8 mouse cellular contexts compared by ENCODE assay signal in genomic region chr11:24065313-24065712, GRCm38 (mm10). TPM values are rescaled to one million over a fixed set of nuclear protein-coding genes. Genes with fewer than 3 reads are reported as not detected.
DNase-seq lines count a peak whose midpoint lies in the region; ATAC-seq and TF ChIP-seq lines count a peak whose summit lies in the region.
"Had no signal": no experiment of that assay in that cellular context is flagged by ENCODE, and none has a peak within 500 bp of the region (broad histone marks: within the 10 kb centered on the region; RNA-seq: fewer than 3 reads in every experiment).

No protein-coding gene starts in this region.

- no peak overlapping the region for H3K9ac ChIP-seq in midbrain, embryonic 11.5 days (ENCODE audit: low read length)
- no peak overlapping the region for H3K9ac ChIP-seq in hindbrain, embryonic 13.5 days
- H3K9ac ChIP-seq: liver, embryonic 15.5 days had no signal

- H3K27me3 ChIP-seq in midbrain, embryonic 11.5 days (ENCODE audit: control insufficient read depth, insufficient read depth, low read length) = no peaks in the 10 kb centered on the region; the same call in none of the 2 replicates
- H3K27me3 ChIP-seq in midbrain, embryonic 10.5 days (ENCODE audit: low read depth, poor library complexity, severe bottlenecking) = peaks cover 61% of the 10 kb centered on the region
- no peaks in the 10 kb centered on the region for H3K27me3 ChIP-seq in hindbrain, embryonic 13.5 days

- no peaks in the 10 kb centered on the region for H3K9me3 ChIP-seq in midbrain, embryonic 11.5 days (ENCODE audit: control insufficient read depth, low read length)
- no peaks in the 10 kb centered on the region for H3K9me3 ChIP-seq in midbrain, embryonic 10.5 days (replicated peaks)
- H3K9me3 ChIP-seq in hindbrain, embryonic 13.5 days = no peaks in the 10 kb centered on the region
- H3K9me3 ChIP-seq: liver, embryonic 15.5 days had no signal

- no peak for TF ChIP-seq CTCF in olfactory bulb, adult 2 months (IDR thresholded peaks at IDR 0.05; ENCODE audit: insufficient read depth, low read depth, low read length)

- no peak for TF ChIP-seq POLR2A in olfactory bulb, adult 2 months (IDR thresholded peaks at IDR 0.05; ENCODE audit: insufficient read depth, low read depth, low read length)

- H3K4me3 ChIP-seq in midbrain, embryonic 11.5 days (ENCODE audit: low read depth, low read length) = no peak overlapping the region
- no peak overlapping the region for H3K4me3 ChIP-seq in midbrain, embryonic 10.5 days
- H3K4me3 ChIP-seq in hindbrain, embryonic 13.5 days = no peak overlapping the region
- no peak overlapping the region for H3K4me3 ChIP-seq in olfactory bulb, adult 2 months (ENCODE audit: insufficient read depth, low read depth, low read length)
- H3K4me3 ChIP-seq: liver, embryonic 15.5 days had no signal

- ATAC-seq in midbrain, embryonic 11.5 days (ENCODE audit: low FRiP score) = no peak
- ATAC-seq in hindbrain, embryonic 13.5 days (ENCODE audit: low FRiP score) = 0 out of 2 replicates have a peak, but pooled peaks have one; percentile 53
- no peak for ATAC-seq in cerebellum, adult (ENCODE audit: insufficient number of reproducible peaks, low FRiP score, low TSS enrichment)

- 62% methylated on average over 4 of the region's 4 CpGs for WGBS in midbrain, embryonic 11.5 days
- 65% methylated on average over 4 of the region's 4 CpGs for WGBS in midbrain, embryonic 10.5 days
- 43% methylated on average over 4 of the region's 4 CpGs for WGBS in hindbrain, embryonic 13.5 days
- 32% methylated on average over 4 of the region's 4 CpGs for WGBS in olfactory bulb, adult 2 months

- no peaks in the 10 kb centered on the region for H3K36me3 ChIP-seq in midbrain, embryonic 11.5 days (ENCODE audit: control insufficient read depth, insufficient read depth, low read length)
- no peaks in the 10 kb centered on the region for H3K36me3 ChIP-seq in midbrain, embryonic 10.5 days
- no peaks in the 10 kb centered on the region for H3K36me3 ChIP-seq in hindbrain, embryonic 13.5 days
- H3K36me3 ChIP-seq: liver, embryonic 15.5 days had no signal

- H3K4me1 ChIP-seq in midbrain, embryonic 11.5 days (ENCODE audit: control insufficient read depth, insufficient read depth, low read length) = peaks cover 18% of the 10 kb centered on the region
- H3K4me1 ChIP-seq in midbrain, embryonic 10.5 days = peaks cover 30% of the 10 kb centered on the region
- peaks cover 35% of the 10 kb centered on the region for H3K4me1 ChIP-seq in hindbrain, embryonic 13.5 days (replicated peaks)
- H3K4me1 ChIP-seq in olfactory bulb, adult 2 months (ENCODE audit: control insufficient read depth, insufficient read depth, low read length) = peaks cover 15% of the 10 kb centered on the region
- H3K4me1 ChIP-seq: liver, embryonic 15.5 days had no signal

- peak; percentile 67 for DNase-seq in midbrain, embryonic 11.5 days (ENCODE audit: low spot score, missing footprints)
- DNase-seq in midbrain, embryonic 10.5 days (ENCODE audit: low spot score) = no peak
- peak; percentile 60 for DNase-seq in embryo, embryonic 11 days
- no peak for DNase-seq in layer of hippocampus, adult 11-12 months (ENCODE audit: low spot score)

- H3K27ac ChIP-seq in midbrain, embryonic 11.5 days (ENCODE audit: low read depth, low read length) = no peak overlapping the region
- H3K27ac ChIP-seq in midbrain, embryonic 10.5 days (replicated peaks) = no peak overlapping the region
- H3K27ac ChIP-seq in hindbrain, embryonic 13.5 days = peak overlapping the region; percentile 55; the same call in 1 of the 2 replicates
- H3K27ac ChIP-seq in olfactory bulb, adult 2 months (ENCODE audit: insufficient read depth, low read depth, low read length) = peak overlapping the region; percentile 64; the same call in 1 of the 2 replicates
- H3K27ac ChIP-seq: liver, embryonic 15.5 days had no signal

- H3K4me2 ChIP-seq in midbrain, embryonic 11.5 days = no peak overlapping the region
- H3K4me2 ChIP-seq in hindbrain, embryonic 13.5 days = no peak overlapping the region
- H3K4me2 ChIP-seq: liver, embryonic 15.5 days had no signal

RNA-seq across cellular contexts. Expression of gene A830031A19Rik, which starts 9.5 kb away (rescaled TPM):
- polyA plus RNA-seq in midbrain, embryonic 11.5 days (2014; fragmentation: Nextera tagmentation; extraction: Ambion mirVana) = not detected in 2 replicates
- not detected in 2 replicates for polyA plus RNA-seq in midbrain, embryonic 10.5 days (2016; fragmentation: Nextera tagmentation; extraction: Ambion mirVana)
- 0.23 TPM in 1 of 2 replicates, not detected in the other for polyA plus RNA-seq in hindbrain, embryonic 13.5 days (2015; fragmentation: Nextera tagmentation; extraction: Ambion mirVana)
- not detected in 2 replicates for polyA plus RNA-seq in olfactory bulb, adult 2 months (2012; ENCODE audit: insufficient read depth, insufficient read length, low replicate concordance, missing spikeins)
- polyA plus RNA-seq: liver, embryonic 15.5 days had no signal

RNA-seq across cellular contexts. Expression of gene Bcl11a, which starts 12.5 kb away (rescaled TPM):
- 42.5 and 44.1 TPM in 2 replicates for polyA plus RNA-seq in midbrain, embryonic 11.5 days (2014; fragmentation: Nextera tagmentation; extraction: Ambion mirVana)
- 15.8 and 33.2 TPM in 2 replicates for polyA plus RNA-seq in midbrain, embryonic 10.5 days (2016; fragmentation: Nextera tagmentation; extraction: Ambion mirVana)
- polyA plus RNA-seq in hindbrain, embryonic 13.5 days (2015; fragmentation: Nextera tagmentation; extraction: Ambion mirVana) = 116 and 129 TPM in 2 replicates
- 89.4 TPM in 1 of 2 replicates, not detected in the other for polyA plus RNA-seq in olfactory bulb, adult 2 months (2012; ENCODE audit: insufficient read depth, insufficient read length, low replicate concordance, missing spikeins)

Comparison
In these comparisons a context has a peak if more than half of its experiments do, and no peak if none do; other contexts are left out.
1. DNase-seq: peak in midbrain, embryonic 11.5 days (single experiment) and embryo, embryonic 11 days (single experiment); none in midbrain, embryonic 10.5 days (single experiment) and layer of hippocampus, adult 11-12 months (single experiment).
2. H3K27ac ChIP-seq: peak in hindbrain, embryonic 13.5 days (single experiment) and olfactory bulb, adult 2 months (single experiment); none in midbrain, embryonic 11.5 days (single experiment) and midbrain, embryonic 10.5 days (single experiment).